Mouse (Mus musculus) midbrain, embryonic 11.5 days (tissue): ENCODE measurements around the gene Rbm20. TPM values are rescaled to one million over a fixed set of nuclear protein-coding genes. Genes with fewer than 3 reads are reported as not detected.

Source experiments
- ATAC-seq: fragments of 200-750 bp; cut with Nextera tagmentation; 2 replicates; pipeline ENCODE4 v1.8.0; 2017; ENCODE audit warnings: moderate TSS enrichment, moderate library complexity; ENCODE audit not compliant: low FRiP score
- DNase-seq: peaks from one replicate; pipeline ENCODE4 v3.0.0; 2015; ENCODE audit warnings: low spot score; ENCODE audit errors: missing footprints
- H3K27ac ChIP-seq: fragments of 300-500 bp; sonication (generic); 2 replicates; pipeline ENCODE4 v1.5.1; 2014; ENCODE audit warnings: low read depth, low read length
- H3K27me3 ChIP-seq: fragments of 300-500 bp; sonication (generic); 2 replicates; pipeline ENCODE4 v1.6.1; 2014; ENCODE audit warnings: mild to moderate bottlenecking, low read length, moderate library complexity, mixed read lengths; ENCODE audit not compliant: control insufficient read depth, insufficient read depth
- H3K36me3 ChIP-seq: fragments of 300-500 bp; sonication (generic); 2 replicates; pipeline ENCODE4 v1.6.1; 2014; ENCODE audit warnings: mild to moderate bottlenecking, low read length, moderate library complexity, mixed read lengths; ENCODE audit not compliant: control insufficient read depth, insufficient read depth
- H3K4me1 ChIP-seq: fragments of 300-500 bp; sonication (generic); 2 replicates; pipeline ENCODE4 v1.6.1; 2014; ENCODE audit warnings: low read length; ENCODE audit not compliant: control insufficient read depth, insufficient read depth
- H3K4me2 ChIP-seq: fragments of 300-500 bp; sonication (generic); 2 replicates; pipeline ENCODE4 v1.6.1; 2014; ENCODE audit warnings: mild to moderate bottlenecking, moderate library complexity
- H3K4me3 ChIP-seq: fragments of 300-500 bp; sonication (generic); 2 replicates; pipeline ENCODE4 v1.5.1; 2014; ENCODE audit warnings: low read depth, low read length
- H3K9ac ChIP-seq: fragments of 300-500 bp; sonication (generic); 2 replicates; pipeline ENCODE4 v1.6.1; 2014; ENCODE audit warnings: low read length
- H3K9me3 ChIP-seq: fragments of 300-500 bp; sonication (generic); 2 replicates; pipeline ENCODE4 v1.6.1; 2016; ENCODE audit warnings: low read length; ENCODE audit not compliant: control insufficient read depth
- WGBS: fragments of 180-500 bp; shearing (Covaris S2); extraction: QIAGEN DNeasy Blood & Tissue Kit; methylation state at CpG from one replicate; pipeline ENCODE4 v1.1.7; 2014; 5-methylcytosine and 5-hydroxymethylcytosine counted together
- polyA plus RNA-seq: library from polyadenylated mRNA; unstranded; fragments of >200 nt; fragmentation: Nextera tagmentation; extraction: Ambion mirVana; gene quantifications from 2 replicates; pipeline ENCODE4 v1.2.1, GENCODE M21; 2014

Rbm20 gene
- polyA plus RNA-seq, 1 experiment from 2014 or later, result 1.0 TPM

DNA sequence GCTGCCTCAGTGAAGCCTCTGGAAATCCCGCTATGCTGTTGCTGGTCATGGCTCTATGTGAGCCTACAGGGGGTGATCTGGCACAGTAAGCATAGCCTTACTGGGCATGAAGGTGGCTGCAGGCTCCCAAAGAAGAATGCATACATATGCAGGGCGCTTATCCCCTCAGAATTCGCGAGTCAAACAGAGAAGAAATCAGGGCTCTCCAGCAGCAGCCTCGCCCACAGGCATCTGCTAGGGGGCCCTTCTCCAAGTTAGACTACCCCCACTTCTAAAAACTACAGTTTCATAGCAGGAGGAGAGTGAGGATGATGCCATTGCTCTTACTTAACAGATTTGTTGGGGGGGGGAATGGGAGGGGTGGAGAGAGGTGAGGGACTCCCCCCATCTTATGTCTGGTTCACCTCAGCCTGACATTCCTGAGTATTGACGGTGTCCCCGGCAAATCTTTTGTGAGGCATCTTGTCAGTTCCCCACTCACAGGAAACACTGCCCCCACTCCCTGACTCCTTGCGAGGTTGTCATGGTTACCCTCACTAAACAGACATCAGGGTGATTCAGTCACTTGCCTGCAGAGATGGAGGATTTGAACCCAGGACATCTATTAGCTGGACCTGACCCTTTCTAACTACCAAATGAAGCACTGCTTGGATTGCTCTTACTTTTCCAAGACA is 185.6 kb downstream of the Rbm20 start:
- Histone ChIP-seq H3K4me3 (no peak overlapping the region), H3K4me2 (no peak overlapping the region), H3K27ac (no peak overlapping the region), H3K27me3 (no peaks in the 10 kb centered on the region), H3K9me3 (no peaks in the 10 kb centered on the region), H3K4me1 (no peaks in the 10 kb centered on the region), H3K9ac (no peak overlapping the region), H3K36me3 (no peaks in the 10 kb centered on the region)
- ATAC-seq (no peak), DNase-seq (no peak)
- 64% methylated on average over 8 of the region's 8 CpGs for WGBS

DNA sequence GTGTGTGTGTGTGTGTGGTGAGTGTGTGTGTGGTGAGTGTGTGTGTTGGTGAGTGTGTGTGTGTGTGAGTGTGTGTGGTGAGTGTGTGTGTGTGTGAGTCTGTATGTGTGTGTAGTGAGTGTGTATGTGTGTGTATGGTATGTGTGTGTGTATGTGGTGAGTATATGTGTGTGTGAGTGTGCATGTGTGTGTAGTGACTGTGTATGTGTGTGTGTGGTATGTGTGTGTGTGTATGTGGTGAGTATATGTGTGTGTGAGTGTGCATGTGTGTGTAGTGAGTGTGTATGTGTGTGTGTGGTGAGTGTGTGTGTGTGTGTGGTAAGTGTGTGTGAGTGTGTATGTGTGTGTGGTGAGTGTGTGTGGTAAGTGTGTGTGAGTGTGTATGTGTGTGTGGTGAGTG is 190.1 kb downstream of the Rbm20 start:
- Histone ChIP-seq H3K9me3 (no peaks in the 10 kb centered on the region), H3K4me1 (no peaks in the 10 kb centered on the region), H3K27ac (no peak overlapping the region), H3K9ac (no peak overlapping the region), H3K36me3 (no peaks in the 10 kb centered on the region), H3K4me2 (no peak overlapping the region), H3K4me3 (no peak overlapping the region), H3K27me3 (no peaks in the 10 kb centered on the region)
- ATAC-seq (no peak), DNase-seq (no peak)

DNA sequence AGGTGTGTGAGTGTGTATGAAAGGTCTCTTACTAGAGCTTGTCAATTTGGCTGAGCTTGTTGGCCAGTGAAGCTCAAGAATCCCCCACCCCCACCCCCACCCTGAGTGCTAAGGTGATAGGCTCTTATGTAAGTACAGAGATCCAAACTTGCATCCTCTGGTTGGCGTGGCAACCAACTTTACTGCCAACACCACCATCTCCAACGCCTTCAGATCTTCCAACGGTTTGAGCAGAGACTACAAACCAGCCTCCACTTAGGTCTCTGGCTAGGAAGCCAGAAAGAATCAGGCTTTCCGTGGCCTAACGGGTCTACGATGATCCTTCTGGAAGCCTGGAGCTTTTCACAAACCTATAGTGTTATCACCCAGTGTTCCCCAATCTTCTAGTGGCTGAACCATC is 191.0 kb downstream of the Rbm20 start:
- Histone ChIP-seq H3K4me2 (no peak overlapping the region), H3K9me3 (no peaks in the 10 kb centered on the region), H3K36me3 (no peaks in the 10 kb centered on the region), H3K4me1 (no peaks in the 10 kb centered on the region), H3K4me3 (no peak overlapping the region), H3K27ac (no peak overlapping the region), H3K9ac (no peak overlapping the region), H3K27me3 (no peaks in the 10 kb centered on the region)
- no peak for ATAC-seq
- WGBS, result 94% methylated on average over 6 of the region's 6 CpGs
- no peak for DNase-seq

DNA sequence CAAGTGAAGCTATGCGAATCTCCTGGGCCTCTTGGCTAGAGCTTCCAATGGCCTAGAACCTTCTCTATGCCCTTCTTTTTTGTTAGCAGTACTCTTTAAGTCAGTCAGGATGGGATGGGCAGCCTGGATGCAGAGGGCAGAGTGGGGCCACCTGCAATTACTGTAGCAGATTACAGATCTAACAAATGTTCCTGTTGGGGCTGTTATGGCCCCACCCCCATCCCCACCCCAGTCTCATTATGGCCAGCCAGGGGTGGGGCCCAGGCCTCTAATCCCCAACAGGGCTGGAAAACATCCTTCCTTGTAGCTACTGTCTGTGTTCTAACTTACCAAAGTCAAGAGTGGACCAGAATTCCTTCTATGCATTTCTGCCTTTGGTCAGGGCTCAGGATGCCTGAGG is 191.7 kb downstream of the Rbm20 start:
- 97% methylated on average over 1 of the region's 1 CpGs for WGBS
- Histone ChIP-seq H3K36me3 (no peaks in the 10 kb centered on the region), H3K9ac (no peak overlapping the region), H3K27me3 (0 out of 2 replicates have a peak, but pooled peaks cover 5% of the 10 kb centered on the region), H3K27ac (no peak overlapping the region), H3K4me3 (no peak overlapping the region), H3K4me2 (no peak overlapping the region), H3K4me1 (no peaks in the 10 kb centered on the region), H3K9me3 (no peaks in the 10 kb centered on the region)
- DNase-seq (no peak), ATAC-seq (no peak)

DNA sequence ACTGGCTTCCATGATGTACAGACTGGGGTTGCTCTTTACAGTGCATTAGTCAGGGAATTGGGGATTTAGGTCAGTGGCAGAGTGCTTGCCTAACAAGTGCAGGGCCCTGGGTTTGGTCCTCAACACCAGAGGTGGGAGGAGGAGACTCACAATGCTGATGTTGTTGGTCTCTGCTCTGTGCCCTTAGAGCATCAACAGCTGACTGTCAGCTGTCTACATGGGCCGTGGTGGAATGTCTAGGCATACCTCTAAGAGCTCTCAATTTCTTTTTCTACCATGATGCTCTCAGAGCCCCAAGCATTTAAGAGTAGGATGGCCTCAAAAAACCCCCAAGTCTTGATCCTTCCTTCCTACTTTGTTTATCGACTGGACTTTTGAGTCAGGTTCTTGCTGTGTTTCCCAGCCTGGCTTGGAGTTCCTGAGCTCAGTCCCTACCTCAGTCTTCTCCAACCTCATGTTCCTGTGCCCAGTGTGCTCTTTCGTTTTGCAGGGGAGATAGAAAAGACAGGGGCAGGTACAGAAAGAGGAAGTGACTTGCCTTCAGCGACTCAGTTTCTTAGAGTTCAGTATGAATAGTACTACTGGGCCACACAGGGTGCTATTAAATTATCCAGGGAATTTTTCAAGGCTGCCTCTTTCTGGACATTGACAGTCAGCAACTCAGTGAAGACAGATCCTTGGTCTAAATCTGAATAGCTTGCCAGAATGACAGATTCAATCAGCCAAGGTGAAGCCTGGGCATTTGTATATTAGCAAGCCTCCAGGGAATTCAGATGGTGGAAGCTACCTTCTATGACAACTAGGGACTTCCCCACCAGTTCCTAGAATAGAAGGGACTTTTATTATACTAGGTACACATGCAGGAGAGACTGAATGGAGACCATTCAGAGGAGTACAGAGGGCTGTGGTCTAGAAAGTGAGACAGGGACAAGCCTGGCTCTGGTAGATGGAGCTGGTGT is 192.6 kb downstream of the Rbm20 start:
- 79% methylated on average over 4 of the region's 4 CpGs for WGBS
- Histone ChIP-seq H3K4me2 (no peak overlapping the region), H3K9ac (no peak overlapping the region), H3K36me3 (no peaks in the 10 kb centered on the region), H3K4me1 (peaks cover 3% of the 10 kb centered on the region; the same call in 1 of the 2 replicates), H3K4me3 (no peak overlapping the region), H3K27ac (no peak overlapping the region), H3K27me3 (peaks cover 5% of the 10 kb centered on the region; the same call in 1 of the 2 replicates), H3K9me3 (no peaks in the 10 kb centered on the region)
- DNase-seq (no peak), ATAC-seq (no peak)

DNA sequence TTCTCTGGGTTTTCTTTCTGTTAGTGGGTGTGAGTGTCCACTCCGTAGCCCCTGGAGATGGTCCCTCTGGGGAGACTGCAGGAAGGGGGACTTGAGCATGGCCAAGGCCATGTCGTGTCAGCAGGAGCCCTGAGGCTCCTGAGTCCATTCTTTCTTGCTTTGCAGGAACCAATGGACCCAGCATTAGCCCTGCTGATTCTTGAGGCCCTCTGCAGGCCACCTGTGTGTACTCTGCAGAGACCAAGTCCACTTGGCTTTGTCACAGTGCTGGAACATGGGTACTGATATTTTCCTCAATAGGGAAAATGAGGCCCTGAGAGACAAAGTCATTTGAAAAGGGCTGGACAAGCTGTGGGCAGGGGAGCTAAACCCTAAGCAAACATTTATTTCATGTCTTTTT is 193.5 kb downstream of the Rbm20 start:
- Histone ChIP-seq H3K9me3 (no peaks in the 10 kb centered on the region), H3K4me2 (no peak overlapping the region)
- WGBS, result 51% methylated on average over 2 of the region's 2 CpGs

DNA sequence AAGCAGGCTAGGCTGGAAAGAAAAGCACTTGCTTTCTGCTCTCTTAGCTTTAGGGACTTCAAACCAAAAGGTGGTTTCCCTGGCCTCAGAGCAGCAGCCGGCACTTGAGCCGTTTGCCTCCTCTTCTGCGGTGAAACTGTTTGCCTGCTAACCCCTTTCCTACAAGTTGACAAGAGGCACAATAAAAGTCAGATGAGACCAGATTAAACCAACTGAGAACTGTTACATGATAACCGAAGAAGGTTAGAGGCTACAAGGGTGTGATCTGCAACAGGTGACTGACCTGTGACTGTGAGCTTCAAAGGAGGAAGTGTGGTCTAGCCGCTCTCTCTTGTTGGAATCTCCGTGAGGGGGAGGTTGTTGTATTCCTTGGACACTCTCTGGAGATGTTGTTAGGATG is 194.4 kb downstream of the Rbm20 start:
- peaks cover 5% of the 10 kb centered on the region; the same call in 1 of the 2 replicates for H3K27me3 ChIP-seq
- DNase-seq (no peak), ATAC-seq (no peak)
- H3K36me3 ChIP-seq, result no peaks in the 10 kb centered on the region
- H3K4me3 ChIP-seq, result no peak overlapping the region
- H3K4me2 ChIP-seq, result no peak overlapping the region
- 90% methylated on average over 6 of the region's 6 CpGs for WGBS
- no peak overlapping the region for H3K27ac ChIP-seq
- H3K4me1 ChIP-seq, result peaks cover 9% of the 10 kb centered on the region; the same call in 1 of the 2 replicates
- H3K9ac ChIP-seq, result no peak overlapping the region
- no peaks in the 10 kb centered on the region for H3K9me3 ChIP-seq

More for the DNA sequence above, 193.5 kb downstream of the Rbm20 start:
- peaks cover 9% of the 10 kb centered on the region; the same call in 1 of the 2 replicates for H3K4me1 ChIP-seq
- H3K36me3 ChIP-seq, result no peaks in the 10 kb centered on the region
- ATAC-seq, result no peak
- H3K4me3 ChIP-seq, result no peak overlapping the region
- H3K9ac ChIP-seq, result no peak overlapping the region
- peaks cover 5% of the 10 kb centered on the region; the same call in 1 of the 2 replicates for H3K27me3 ChIP-seq
- H3K27ac ChIP-seq, result no peak overlapping the region
- DNase-seq, result no peak

DNA sequence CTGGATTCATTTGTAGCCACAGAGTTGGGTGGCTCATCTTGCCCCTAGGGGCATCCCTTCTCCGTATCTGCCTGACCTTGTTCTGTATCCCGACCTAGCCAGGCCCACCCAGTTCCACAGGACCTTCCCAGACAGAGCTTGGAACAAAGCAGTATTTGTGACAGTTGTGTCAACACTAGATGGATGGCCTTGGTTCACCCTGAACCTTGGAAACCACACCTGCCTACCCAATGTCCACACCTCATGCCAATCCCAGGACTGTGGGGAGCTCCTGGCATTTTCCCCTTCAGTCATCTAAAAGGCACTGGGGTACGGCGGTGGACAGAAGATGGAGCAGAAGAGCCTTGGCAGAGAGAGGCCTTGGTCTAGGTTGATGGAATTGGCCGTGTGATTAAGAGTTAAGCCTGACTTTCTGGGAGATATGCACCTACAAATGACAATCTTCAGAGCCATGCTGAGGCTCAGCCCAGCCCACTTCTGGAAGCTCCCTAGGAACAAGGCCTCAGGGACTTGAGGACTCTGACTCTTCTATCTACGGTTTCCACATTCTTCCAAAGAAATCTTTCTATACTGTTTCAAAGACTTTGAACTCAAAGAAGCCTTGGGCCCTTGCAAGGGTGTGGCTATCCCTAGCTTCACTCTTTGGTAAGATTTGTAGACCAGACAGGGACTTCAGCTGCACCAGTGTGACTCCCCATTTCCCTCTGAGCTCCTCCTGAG is 196.0 kb downstream of the Rbm20 start:
- Histone ChIP-seq H3K36me3 (no peaks in the 10 kb centered on the region), H3K27me3 (peaks cover 7% of the 10 kb centered on the region; the same call in 1 of the 2 replicates), H3K4me3 (no peak overlapping the region), H3K4me2 (no peak overlapping the region), H3K9me3 (no peaks in the 10 kb centered on the region), H3K9ac (no peak overlapping the region), H3K4me1 (peaks cover 9% of the 10 kb centered on the region; the same call in 1 of the 2 replicates), H3K27ac (no peak overlapping the region)
- WGBS, result 87% methylated on average over 6 of the region's 6 CpGs
- DNase-seq (no peak), ATAC-seq (no peak)
